Mouse (Mus musculus): ENCODE data around the gene St5. TPM values are rescaled to one million over a fixed set of nuclear protein-coding genes. Genes with fewer than 3 reads are reported as not detected.

The St5 gene
- polyA plus RNA-seq, 1 experiment, result 46.2 TPM

GRCm38 (mm10) chr7:109669426-109670170 is 33.8 kb downstream of the St5 start:
- TF ChIP-seq POLR2A (IDR thresholded peaks at IDR 0.05; ENCODE audit: borderline replicate concordance, control insufficient read depth, low read depth, low read length), result no peak
- TF ChIP-seq CTCF (IDR thresholded peaks at IDR 0.05; ENCODE audit: control insufficient read depth, insufficient read depth, low read length), result no peak

GRCm38 (mm10) chr7:109666664-109667063 is 36.7 kb downstream of the St5 start:
- H3K4me3 ChIP-seq (replicated peaks; ENCODE audit: control insufficient read depth, low read depth, low read length), result no peak overlapping the region
- 49% methylated on average over 5 of the region's 5 CpGs for WGBS
- H3K27ac ChIP-seq (ENCODE audit: control insufficient read depth, insufficient read depth, low read depth, low read length, poor library complexity), result no peak overlapping the region
- H3K4me1 ChIP-seq (ENCODE audit: control insufficient read depth, insufficient read depth, low read length), result no peaks in the 10 kb centered on the region
- no peak for TF ChIP-seq POLR2A (IDR thresholded peaks at IDR 0.05; ENCODE audit: borderline replicate concordance, control insufficient read depth, low read depth, low read length)

More at GRCm38 (mm10) chr7:109669426-109670170, 33.8 kb downstream of the St5 start:
- Histone ChIP-seq H3K27ac (ENCODE audit: control insufficient read depth, insufficient read depth, low read depth, low read length, poor library complexity) (no peak overlapping the region), H3K4me1 (ENCODE audit: control insufficient read depth, insufficient read depth, low read length) (no peaks in the 10 kb centered on the region), H3K4me3 (replicated peaks; ENCODE audit: control insufficient read depth, low read depth, low read length) (no peak overlapping the region)
- 71% methylated on average over 5 of the region's 5 CpGs for WGBS

GRCm38 (mm10) chr7:109662626-109663025 is 40.8 kb downstream of the St5 start:
- 81% methylated on average over 4 of the region's 4 CpGs for WGBS
- TF ChIP-seq CTCF (IDR thresholded peaks at IDR 0.05; ENCODE audit: control insufficient read depth, insufficient read depth, low read length), result no peak
- no peak for TF ChIP-seq POLR2A (IDR thresholded peaks at IDR 0.05; ENCODE audit: borderline replicate concordance, control insufficient read depth, low read depth, low read length)
- Histone ChIP-seq H3K4me1 (ENCODE audit: control insufficient read depth, insufficient read depth, low read length) (no peaks in the 10 kb centered on the region), H3K27ac (ENCODE audit: control insufficient read depth, insufficient read depth, low read depth, low read length, poor library complexity) (no peak overlapping the region), H3K4me3 (replicated peaks; ENCODE audit: control insufficient read depth, low read depth, low read length) (no peak overlapping the region)

- no peak overlapping the region for H3K4me3 ChIP-seq (replicated peaks; ENCODE audit: control insufficient read depth, low read depth, low read length)
- 63% methylated on average over 2 of the region's 2 CpGs for WGBS
- TF ChIP-seq CTCF (IDR thresholded peaks at IDR 0.05; ENCODE audit: control insufficient read depth, insufficient read depth, low read length) (no peak), POLR2A (IDR thresholded peaks at IDR 0.05; ENCODE audit: borderline replicate concordance, control insufficient read depth, low read depth, low read length) (no peak)
- no peak overlapping the region for H3K27ac ChIP-seq (ENCODE audit: control insufficient read depth, insufficient read depth, low read depth, low read length, poor library complexity)
- H3K4me1 ChIP-seq (ENCODE audit: control insufficient read depth, insufficient read depth, low read length), result no peaks in the 10 kb centered on the region
Measured at GRCm38 (mm10) chr7:109659278-109659677, 44.1 kb downstream of the St5 start.

- no peak overlapping the region for H3K27ac ChIP-seq (ENCODE audit: control insufficient read depth, insufficient read depth, low read depth, low read length, poor library complexity)
- WGBS, result 48% methylated on average over 6 of the region's 6 CpGs
- TF ChIP-seq CTCF (IDR thresholded peaks at IDR 0.05; ENCODE audit: control insufficient read depth, insufficient read depth, low read length) (no peak), POLR2A (IDR thresholded peaks at IDR 0.05; ENCODE audit: borderline replicate concordance, control insufficient read depth, low read depth, low read length) (no peak)
- H3K4me1 ChIP-seq (ENCODE audit: control insufficient read depth, insufficient read depth, low read length), result no peaks in the 10 kb centered on the region
- no peak overlapping the region for H3K4me3 ChIP-seq (replicated peaks; ENCODE audit: control insufficient read depth, low read depth, low read length)
Measured at GRCm38 (mm10) chr7:109657884-109658283, 45.5 kb downstream of the St5 start.

GRCm38 (mm10) chr7:109654871-109655270 is 48.5 kb downstream of the St5 start:
- WGBS, result 72% methylated on average over 5 of the region's 5 CpGs
- Histone ChIP-seq H3K4me1 (ENCODE audit: control insufficient read depth, insufficient read depth, low read length) (no peaks in the 10 kb centered on the region), H3K4me3 (replicated peaks; ENCODE audit: control insufficient read depth, low read depth, low read length) (no peak overlapping the region), H3K27ac (ENCODE audit: control insufficient read depth, insufficient read depth, low read depth, low read length, poor library complexity) (no peak overlapping the region)
- TF ChIP-seq POLR2A (IDR thresholded peaks at IDR 0.05; ENCODE audit: borderline replicate concordance, control insufficient read depth, low read depth, low read length) (no peak), CTCF (IDR thresholded peaks at IDR 0.05; ENCODE audit: control insufficient read depth, insufficient read depth, low read length) (no peak)

- Histone ChIP-seq H3K4me3 (replicated peaks; ENCODE audit: control insufficient read depth, low read depth, low read length) (no peak overlapping the region), H3K4me1 (ENCODE audit: control insufficient read depth, insufficient read depth, low read length) (no peaks in the 10 kb centered on the region), H3K27ac (ENCODE audit: control insufficient read depth, insufficient read depth, low read depth, low read length, poor library complexity) (no peak overlapping the region)
- WGBS, result 71% methylated on average over 10 of the region's 10 CpGs
- no peak for TF ChIP-seq POLR2A (IDR thresholded peaks at IDR 0.05; ENCODE audit: borderline replicate concordance, control insufficient read depth, low read depth, low read length)
- no peak for TF ChIP-seq CTCF (IDR thresholded peaks at IDR 0.05; ENCODE audit: control insufficient read depth, insufficient read depth, low read length)
Measured at GRCm38 (mm10) chr7:109648812-109649594, 54.4 kb downstream of the St5 start.

GRCm38 (mm10) chr7:109646574-109646973 is 56.8 kb downstream of the St5 start:
- Histone ChIP-seq H3K27ac (ENCODE audit: control insufficient read depth, insufficient read depth, low read depth, low read length, poor library complexity) (no peak overlapping the region), H3K4me1 (ENCODE audit: control insufficient read depth, insufficient read depth, low read length) (no peaks in the 10 kb centered on the region), H3K4me3 (replicated peaks; ENCODE audit: control insufficient read depth, low read depth, low read length) (no peak overlapping the region)
- TF ChIP-seq POLR2A (IDR thresholded peaks at IDR 0.05; ENCODE audit: borderline replicate concordance, control insufficient read depth, low read depth, low read length) (no peak), CTCF (IDR thresholded peaks at IDR 0.05; ENCODE audit: control insufficient read depth, insufficient read depth, low read length) (no peak)
- WGBS, result 9% methylated on average over 3 of the region's 3 CpGs

Data from bone marrow, adult 2 months (tissue).